Mouse (Mus musculus) stomach, embryonic 15.5 days (tissue): ENCODE measurements around the gene Veph1. TPM values are rescaled to one million over a fixed set of nuclear protein-coding genes. Genes with fewer than 3 reads are reported as not detected.

ENCODE experiments used
- ATAC-seq: fragments of 200-750 bp; cut with Nextera tagmentation; 2 replicates; pipeline ENCODE4 v1.8.0; 2017; ENCODE audit warnings: low read depth, moderate number of reproducible peaks, moderate TSS enrichment; ENCODE audit not compliant: insufficient read depth, low FRiP score
- H3K27ac ChIP-seq: fragments of 300-500 bp; sonication (generic); 2 replicates; pipeline ENCODE4 v1.5.1; 2015; ENCODE audit warnings: mild to moderate bottlenecking, inconsistent platforms
- H3K27me3 ChIP-seq: fragments of 300-500 bp; sonication (generic); replicated peaks from 2 replicates; pipeline ENCODE4 v1.6.1; 2015; ENCODE audit warnings: inconsistent platforms
- H3K36me3 ChIP-seq: fragments of 300-500 bp; sonication (generic); 2 replicates; pipeline ENCODE4 v1.6.1; 2015; ENCODE audit warnings: inconsistent platforms
- H3K4me1 ChIP-seq: fragments of 300-500 bp; sonication (generic); 2 replicates; pipeline ENCODE4 v1.6.1; 2015; ENCODE audit warnings: inconsistent platforms
- H3K4me2 ChIP-seq: fragments of 300-500 bp; sonication (generic); 2 replicates; pipeline ENCODE4 v1.6.1; 2015; ENCODE audit warnings: mild to moderate bottlenecking, inconsistent platforms
- H3K4me3 ChIP-seq: fragments of 300-500 bp; sonication (generic); replicated peaks from 2 replicates; pipeline ENCODE4 v1.5.1; 2015; ENCODE audit warnings: inconsistent platforms
- H3K9ac ChIP-seq: fragments of 300-500 bp; sonication (generic); 2 replicates; pipeline ENCODE4 v1.6.1; 2015; ENCODE audit warnings: inconsistent platforms
- H3K9me3 ChIP-seq: fragments of 300-500 bp; sonication (generic); 2 replicates; pipeline ENCODE4 v1.6.1; 2016; ENCODE audit warnings: inconsistent platforms
- WGBS: fragments of 180-500 bp; shearing (Covaris S2); methylation state at CpG from one replicate; pipeline ENCODE4 v1.1.7; 2015; 5-methylcytosine and 5-hydroxymethylcytosine counted together
- polyA plus RNA-seq: library from polyadenylated mRNA; unstranded; fragments of >200 nt; fragmentation: Nextera tagmentation; extraction: Ambion mirVana; gene quantifications from 2 replicates; pipeline ENCODE4 v1.2.1, GENCODE M21; 2015

The Veph1 gene
- polyA plus RNA-seq, 1 experiment from 2014 or later: 0.40 TPM

DNA sequence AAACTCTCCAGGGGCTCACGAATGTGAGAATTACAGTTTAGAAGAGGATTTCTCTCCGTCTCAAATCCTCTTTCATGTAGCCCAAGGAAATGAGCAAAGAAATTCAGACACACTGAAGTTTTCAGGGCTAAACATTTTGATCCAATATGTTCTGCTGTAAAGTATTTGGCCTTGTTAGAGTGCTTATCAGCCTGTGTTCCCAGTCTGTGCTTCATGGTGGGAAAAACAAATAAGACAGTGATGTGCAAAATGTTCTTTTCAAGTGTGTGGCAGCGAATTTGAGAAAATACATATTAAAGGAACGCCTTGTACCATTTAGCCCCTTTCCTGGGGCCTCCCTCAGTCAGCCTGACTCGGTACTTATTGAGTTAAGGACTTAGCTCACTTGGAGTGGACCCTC is 213.2 kb downstream of the Veph1 start:
- Histone ChIP-seq H3K9ac (no peak overlapping the region), H3K4me2 (no peak overlapping the region), H3K36me3 (no peaks in the 10 kb centered on the region), H3K27me3 (no peaks in the 10 kb centered on the region), H3K27ac (no peak overlapping the region), H3K4me1 (no peaks in the 10 kb centered on the region), H3K9me3 (no peaks in the 10 kb centered on the region), H3K4me3 (no peak overlapping the region)
- 64% methylated on average over 5 of the region's 5 CpGs for WGBS
- no peak for ATAC-seq

DNA sequence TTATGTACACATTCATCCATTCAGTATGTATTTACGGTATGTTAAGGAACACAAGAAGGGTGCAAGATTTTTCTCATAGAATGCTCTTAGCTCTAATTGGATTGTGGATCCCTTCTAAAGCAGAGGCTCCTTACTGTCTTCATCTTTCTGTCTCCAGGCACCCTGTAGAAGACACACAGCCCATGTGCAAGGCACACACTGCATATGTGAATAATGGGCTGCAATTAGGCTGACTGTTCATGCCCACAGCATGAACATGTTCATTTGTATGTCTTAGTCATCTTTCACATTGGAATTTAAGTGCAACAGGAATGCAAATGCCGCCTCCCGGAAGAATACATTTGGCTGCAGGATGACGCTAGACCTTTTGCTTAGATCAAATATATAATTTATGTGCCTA is 213.7 kb downstream of the Veph1 start:
- no peak overlapping the region for H3K4me3 ChIP-seq
- H3K27ac ChIP-seq: no peak overlapping the region
- H3K4me1 ChIP-seq: no peaks in the 10 kb centered on the region
- 75% methylated on average over 4 of the region's 4 CpGs for WGBS
- no peak overlapping the region for H3K4me2 ChIP-seq
- H3K27me3 ChIP-seq: no peaks in the 10 kb centered on the region
- H3K9me3 ChIP-seq: no peaks in the 10 kb centered on the region
- no peaks in the 10 kb centered on the region for H3K36me3 ChIP-seq
- no peak for ATAC-seq
- no peak overlapping the region for H3K9ac ChIP-seq

DNA sequence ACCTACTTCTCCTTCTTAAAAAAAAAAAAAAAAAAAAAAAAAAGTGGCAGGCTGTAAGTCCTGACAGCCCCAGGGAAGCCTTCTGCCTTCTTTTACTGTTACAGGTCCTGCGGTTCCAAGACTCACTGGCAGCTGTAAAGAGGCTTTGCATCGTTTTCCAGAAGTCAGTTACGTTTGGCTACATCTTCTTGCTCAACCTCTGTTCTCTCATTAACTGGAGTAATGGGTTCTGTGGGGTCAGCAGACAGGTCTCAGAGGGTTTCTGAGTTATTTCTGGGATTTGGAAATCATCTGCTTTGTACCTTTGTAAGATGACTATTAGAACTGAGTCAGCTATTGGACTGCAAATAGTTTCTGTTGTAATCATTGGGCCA is 215.3 kb downstream of the Veph1 start:
- no peak overlapping the region for H3K27ac ChIP-seq
- no peak overlapping the region for H3K4me2 ChIP-seq
- H3K9ac ChIP-seq: no peak overlapping the region
- no peaks in the 10 kb centered on the region for H3K9me3 ChIP-seq
- H3K27me3 ChIP-seq: no peaks in the 10 kb centered on the region
- no peak for ATAC-seq
- no peak overlapping the region for H3K4me3 ChIP-seq
- no peaks in the 10 kb centered on the region for H3K36me3 ChIP-seq
- no peaks in the 10 kb centered on the region for H3K4me1 ChIP-seq
- WGBS: 51% methylated on average over 3 of the region's 3 CpGs

DNA sequence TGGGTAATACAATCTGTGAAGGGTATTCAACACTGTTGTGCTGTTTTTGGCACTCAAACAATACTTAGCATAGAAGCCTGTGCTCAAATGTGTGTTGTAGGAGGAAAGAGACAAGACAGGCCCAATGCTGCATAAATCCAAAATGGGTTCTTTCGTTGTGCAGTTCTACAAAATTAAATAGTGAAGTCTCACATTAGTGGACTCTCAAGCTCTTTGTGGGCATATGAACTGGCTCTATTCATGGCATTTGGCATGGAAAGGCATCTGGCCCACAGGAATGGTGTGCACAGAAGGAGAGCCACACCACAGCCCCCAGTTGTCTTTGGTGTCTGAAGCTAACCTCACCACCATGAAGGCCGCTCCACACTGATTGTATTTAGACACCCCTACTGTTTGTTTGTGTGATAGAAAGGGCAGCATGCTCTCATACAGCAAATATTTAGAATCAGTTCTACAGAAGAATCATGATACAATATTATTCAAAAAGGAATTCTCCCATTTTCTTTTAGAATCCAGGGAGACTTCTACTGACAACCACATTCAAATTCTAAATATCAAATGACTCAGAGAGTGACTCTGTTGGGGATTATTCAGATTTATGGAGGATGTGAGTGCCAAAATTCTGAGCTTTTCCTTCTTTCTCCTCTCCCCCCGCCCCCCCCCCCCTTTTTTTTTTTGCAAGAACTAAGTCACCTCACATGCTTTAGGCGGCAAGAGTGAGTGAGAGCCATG is 215.8 kb downstream of the Veph1 start:
- Histone ChIP-seq H3K27me3 (no peaks in the 10 kb centered on the region), H3K4me3 (no peak overlapping the region), H3K4me1 (no peaks in the 10 kb centered on the region), H3K36me3 (no peaks in the 10 kb centered on the region), H3K4me2 (no peak overlapping the region), H3K27ac (no peak overlapping the region), H3K9ac (no peak overlapping the region), H3K9me3 (no peaks in the 10 kb centered on the region)
- no peak for ATAC-seq
- 59% methylated on average over 4 of the region's 4 CpGs for WGBS

DNA sequence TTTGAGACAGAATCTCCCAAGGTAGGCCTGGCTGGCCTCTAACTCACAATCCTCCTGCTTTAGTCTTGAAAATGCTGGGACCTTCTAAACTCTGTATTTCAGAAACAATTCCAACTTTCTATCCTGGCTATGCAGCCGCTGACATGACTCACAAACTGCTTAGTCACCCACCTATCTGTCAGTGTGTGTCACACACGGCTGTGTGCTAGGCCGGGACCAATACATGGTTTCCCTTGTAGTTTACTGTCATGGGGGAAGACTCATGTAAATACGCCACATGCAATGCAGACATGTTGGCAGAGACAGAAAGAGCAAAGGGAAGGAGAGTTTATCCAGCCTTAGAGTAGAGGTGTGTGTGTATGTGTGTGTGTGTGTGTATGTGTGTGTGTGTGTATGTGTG is 216.8 kb downstream of the Veph1 start:
- WGBS: 85% methylated on average over 4 of the region's 4 CpGs
- ATAC-seq: no peak

DNA sequence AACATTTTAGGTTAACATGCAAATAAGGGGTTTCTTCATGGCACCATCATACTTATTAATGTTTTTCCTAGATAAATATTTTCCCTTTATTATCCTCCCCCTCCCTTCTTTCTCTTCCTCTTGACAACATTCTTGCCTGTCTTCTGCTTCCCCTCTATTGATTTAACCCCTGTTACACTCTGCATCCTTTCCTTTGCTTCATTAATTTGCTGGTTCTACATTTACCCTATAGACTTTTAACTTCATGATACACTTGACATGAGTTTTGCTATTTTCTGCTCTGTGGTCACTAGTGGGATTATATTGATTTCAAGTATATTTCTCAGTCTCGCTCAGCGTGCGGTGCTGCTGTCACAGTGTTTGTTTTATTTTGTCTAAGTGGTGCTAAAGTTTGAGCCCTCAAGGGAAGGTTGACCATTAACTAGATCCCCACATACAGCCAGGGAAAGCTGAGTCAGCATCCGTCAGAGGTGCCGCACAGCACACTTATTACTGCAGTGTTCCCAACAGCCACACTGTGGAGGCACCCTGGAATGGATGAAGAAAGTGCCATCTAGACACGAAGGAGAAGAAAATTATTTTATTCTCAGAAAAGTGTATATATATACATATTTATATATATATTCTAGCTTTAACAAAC is 217.6 kb downstream of the Veph1 start:
- no peaks in the 10 kb centered on the region for H3K36me3 ChIP-seq
- no peaks in the 10 kb centered on the region for H3K4me1 ChIP-seq
- H3K27ac ChIP-seq: no peak overlapping the region
- no peak; the same call in 1 of the 2 replicates for ATAC-seq
- H3K27me3 ChIP-seq: no peaks in the 10 kb centered on the region
- no peak overlapping the region for H3K4me2 ChIP-seq
- no peak overlapping the region for H3K4me3 ChIP-seq
- 40% methylated on average over 6 of the region's 6 CpGs for WGBS
- H3K9ac ChIP-seq: no peak overlapping the region
- no peaks in the 10 kb centered on the region for H3K9me3 ChIP-seq

More for the DNA sequence above, 216.8 kb downstream of the Veph1 start:
- no peaks in the 10 kb centered on the region for H3K27me3 ChIP-seq
- no peak overlapping the region for H3K9ac ChIP-seq
- H3K27ac ChIP-seq: no peak overlapping the region
- no peaks in the 10 kb centered on the region for H3K36me3 ChIP-seq
- H3K9me3 ChIP-seq: no peaks in the 10 kb centered on the region
- H3K4me3 ChIP-seq: no peak overlapping the region
- H3K4me1 ChIP-seq: no peaks in the 10 kb centered on the region
- H3K4me2 ChIP-seq: no peak overlapping the region

DNA sequence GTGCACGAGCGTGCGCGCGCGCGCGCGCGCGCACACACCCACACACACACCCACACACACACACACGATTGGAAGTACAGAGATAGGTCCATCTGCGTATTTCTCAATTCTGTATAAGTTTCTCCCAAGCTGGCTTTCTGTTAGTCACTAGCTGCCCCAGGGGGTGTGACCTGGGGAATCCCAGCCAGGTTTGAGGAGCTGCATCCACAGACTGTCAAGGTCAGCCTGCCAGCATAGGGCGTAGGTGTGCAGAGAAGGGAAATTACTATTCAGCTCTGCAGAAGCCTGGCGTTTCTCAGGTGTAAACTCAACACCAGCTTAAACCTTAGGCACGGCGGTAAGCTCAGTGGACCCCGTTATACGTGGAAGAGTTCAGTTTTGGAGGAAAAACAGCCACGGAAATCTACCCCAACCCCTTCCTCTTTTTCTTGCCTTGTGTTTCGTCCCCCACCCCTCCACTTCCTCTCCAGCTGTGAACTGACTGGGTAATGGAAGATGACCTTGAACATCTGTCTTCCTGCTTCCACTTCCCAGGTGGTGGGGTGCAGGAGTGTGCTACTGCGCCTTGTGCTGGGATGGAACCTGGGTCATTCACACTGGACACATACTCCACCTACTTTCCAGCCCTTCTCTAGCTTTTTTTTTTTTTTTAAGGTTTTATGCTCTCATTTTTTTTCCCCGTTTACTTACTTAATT is 218.5 kb downstream of the Veph1 start:
- no peak for ATAC-seq
- Histone ChIP-seq H3K9me3 (no peaks in the 10 kb centered on the region), H3K36me3 (no peaks in the 10 kb centered on the region), H3K4me2 (no peak overlapping the region), H3K27ac (no peak overlapping the region), H3K9ac (no peak overlapping the region), H3K4me3 (no peak overlapping the region), H3K27me3 (no peaks in the 10 kb centered on the region), H3K4me1 (no peaks in the 10 kb centered on the region)
- WGBS: 79% methylated on average over 23 of the region's 23 CpGs

DNA sequence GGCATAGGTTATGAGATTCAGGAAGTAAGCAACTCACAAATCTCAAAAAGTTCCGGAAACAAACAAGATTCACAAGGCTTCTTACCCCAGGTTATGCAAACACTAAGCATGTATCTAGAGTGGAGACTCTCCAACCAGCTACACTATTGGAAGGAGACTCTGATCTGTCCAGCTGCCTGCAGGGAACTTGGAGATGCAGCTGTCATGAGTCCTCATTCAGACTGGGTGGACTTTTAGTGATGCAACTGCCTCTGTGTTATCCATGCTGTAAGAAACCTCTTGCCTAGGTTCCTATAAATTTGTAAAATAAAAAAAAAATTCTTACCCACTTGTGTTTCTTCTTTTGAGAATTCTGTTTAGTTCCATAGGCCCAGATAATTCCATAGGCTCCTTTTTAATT is 226.4 kb downstream of the Veph1 start:
- no peaks in the 10 kb centered on the region for H3K9me3 ChIP-seq
- no peak overlapping the region for H3K27ac ChIP-seq
- H3K4me1 ChIP-seq: no peaks in the 10 kb centered on the region
- no peaks in the 10 kb centered on the region for H3K27me3 ChIP-seq
- WGBS: 93% methylated on average over 1 of the region's 1 CpGs
- ATAC-seq: no peak
- no peak overlapping the region for H3K9ac ChIP-seq
- no peak overlapping the region for H3K4me3 ChIP-seq
- H3K4me2 ChIP-seq: no peak overlapping the region
- H3K36me3 ChIP-seq: no peaks in the 10 kb centered on the region

DNA sequence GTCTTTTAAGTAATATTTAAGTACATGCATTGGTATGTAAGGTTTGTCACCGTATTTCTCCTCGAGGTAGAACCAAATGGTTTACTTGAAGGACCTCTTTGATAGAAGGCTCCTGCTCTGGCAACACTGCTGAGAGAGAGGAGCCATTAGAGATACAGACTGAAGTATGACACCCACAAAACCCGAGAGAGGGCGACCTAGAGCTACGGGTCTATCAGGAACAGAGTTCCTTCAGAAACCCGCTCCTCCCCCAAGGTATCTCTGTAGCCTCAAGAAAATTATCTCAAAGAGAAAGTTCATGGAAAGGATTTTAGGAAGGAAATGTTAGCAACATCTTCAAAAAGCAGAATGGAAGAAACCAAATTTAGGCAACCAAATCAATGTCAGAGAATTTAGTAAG is 232.8 kb downstream of the Veph1 start:
- 44% methylated on average over 6 of the region's 6 CpGs for WGBS

DNA sequence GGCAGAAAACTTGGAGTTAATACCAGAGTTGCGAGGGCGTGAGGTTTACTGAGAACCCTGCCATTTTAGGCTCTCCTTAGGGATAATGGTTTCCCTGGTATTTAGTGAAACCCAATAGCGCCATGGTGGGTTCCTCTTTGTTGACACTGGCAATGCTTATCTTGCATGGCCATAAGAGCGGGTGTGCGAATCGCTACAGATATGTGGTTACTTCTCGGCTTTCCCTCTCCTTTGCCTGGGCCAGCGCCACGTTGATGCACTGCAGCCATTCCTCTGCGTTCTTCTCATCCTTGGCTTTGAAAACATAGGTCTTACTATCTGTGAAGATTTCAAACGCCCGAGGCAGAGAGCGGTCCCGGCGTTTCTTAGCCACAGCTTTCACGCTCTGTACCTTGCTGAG is 239.7 kb downstream of the Veph1 start:
- ATAC-seq: no peak
- 93% methylated on average over 16 of the region's 16 CpGs for WGBS

More for the DNA sequence above, 232.8 kb downstream of the Veph1 start:
- H3K4me1 ChIP-seq: no peaks in the 10 kb centered on the region
- H3K27ac ChIP-seq: no peak overlapping the region
- no peak for ATAC-seq
- no peaks in the 10 kb centered on the region for H3K9me3 ChIP-seq
- H3K4me3 ChIP-seq: no peak overlapping the region
- H3K27me3 ChIP-seq: no peaks in the 10 kb centered on the region
- H3K4me2 ChIP-seq: no peak overlapping the region
- H3K9ac ChIP-seq: no peak overlapping the region
- no peaks in the 10 kb centered on the region for H3K36me3 ChIP-seq

DNA sequence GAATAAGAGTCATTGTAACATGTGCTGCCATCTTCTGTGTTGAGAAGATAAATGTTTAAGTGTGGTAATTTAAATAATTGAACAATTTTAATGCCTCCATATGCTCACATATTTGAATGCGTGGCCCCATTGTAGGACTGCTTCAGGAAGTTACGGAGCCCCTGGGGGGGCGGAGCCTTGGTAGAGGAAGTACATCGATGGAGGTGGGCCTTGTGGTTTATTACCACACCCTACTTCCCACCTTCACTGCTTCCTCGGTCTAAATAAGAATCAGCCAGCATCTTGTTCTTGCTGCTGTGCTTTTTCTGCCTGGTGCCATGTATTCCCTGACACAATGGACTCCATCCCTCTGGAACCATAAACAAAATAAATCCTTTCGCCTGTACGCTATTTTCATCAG is 241.0 kb downstream of the Veph1 start:
- no peaks in the 10 kb centered on the region for H3K4me1 ChIP-seq
- WGBS: 89% methylated on average over 7 of the region's 7 CpGs
- no peak overlapping the region for H3K27ac ChIP-seq
- H3K36me3 ChIP-seq: no peaks in the 10 kb centered on the region
- no peaks in the 10 kb centered on the region for H3K27me3 ChIP-seq
- ATAC-seq: no peak
- no peak overlapping the region for H3K4me3 ChIP-seq
- no peak overlapping the region for H3K9ac ChIP-seq
- no peak overlapping the region for H3K4me2 ChIP-seq
- H3K9me3 ChIP-seq: no peaks in the 10 kb centered on the region

More for the DNA sequence above, 239.7 kb downstream of the Veph1 start:
- Histone ChIP-seq H3K4me2 (no peak overlapping the region), H3K4me1 (no peaks in the 10 kb centered on the region), H3K4me3 (no peak overlapping the region), H3K9ac (no peak overlapping the region), H3K36me3 (no peaks in the 10 kb centered on the region), H3K27me3 (no peaks in the 10 kb centered on the region), H3K27ac (no peak overlapping the region), H3K9me3 (no peaks in the 10 kb centered on the region)

DNA sequence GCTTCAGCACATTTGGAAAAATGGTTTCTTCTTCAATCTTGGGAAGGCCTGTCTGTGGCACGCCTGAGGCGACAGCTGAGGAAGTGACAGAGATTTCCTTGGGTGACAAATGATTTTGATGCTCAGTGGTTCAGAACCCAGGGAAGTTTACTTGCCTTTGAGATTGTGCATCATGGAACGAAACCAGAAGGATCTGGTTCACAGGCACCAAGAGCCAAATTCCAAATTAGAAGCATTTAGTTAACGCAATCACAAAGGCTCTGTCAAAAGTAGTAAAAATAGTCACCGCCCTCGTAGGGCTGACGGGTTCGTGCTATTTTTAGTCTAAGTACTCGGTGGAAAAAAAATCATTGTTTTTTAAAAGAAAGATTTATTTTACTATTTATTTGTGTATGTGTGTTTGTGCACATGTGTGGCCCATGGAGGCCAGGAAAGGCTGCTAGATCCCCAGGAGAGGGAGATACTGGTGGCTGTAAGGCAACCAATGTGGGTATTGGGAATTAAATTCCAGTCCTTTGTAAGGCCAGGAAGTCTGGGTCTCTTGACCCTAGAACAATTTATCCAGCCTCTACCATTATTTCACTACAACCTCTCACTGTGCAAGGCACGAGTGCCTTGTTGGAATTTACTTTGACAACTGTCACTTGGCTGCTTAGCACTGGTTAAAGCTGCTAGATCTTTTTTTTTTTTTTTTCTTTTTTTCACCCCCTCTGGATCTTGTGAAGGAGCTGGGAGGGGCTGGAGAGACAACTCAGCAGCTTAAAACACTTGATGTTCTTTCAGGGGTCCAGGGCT is 246.3 kb downstream of the Veph1 start:
- Histone ChIP-seq H3K9ac (no peak overlapping the region), H3K4me2 (no peak overlapping the region), H3K27ac (no peak overlapping the region), H3K27me3 (no peaks in the 10 kb centered on the region), H3K4me1 (no peaks in the 10 kb centered on the region), H3K4me3 (no peak overlapping the region), H3K36me3 (no peaks in the 10 kb centered on the region), H3K9me3 (no peaks in the 10 kb centered on the region)
- 57% methylated on average over 10 of the region's 10 CpGs for WGBS
- no peak for ATAC-seq
